Mouse (Mus musculus) intestine, postnatal 0 days (tissue): ENCODE measurements around the gene Prss33. TPM values are rescaled to one million over a fixed set of nuclear protein-coding genes. Genes with fewer than 3 reads are reported as not detected.

Source experiments
- ATAC-seq: fragments of 200-750 bp; cut with Nextera tagmentation; 2 replicates; pipeline ENCODE4 v1.8.0; 2017; ENCODE audit warnings: mild to moderate bottlenecking, moderate TSS enrichment, moderate library complexity
- H3K27ac ChIP-seq: fragments of 300-500 bp; sonication (generic); 2 replicates; pipeline ENCODE4 v1.5.1; 2014; ENCODE audit warnings: mild to moderate bottlenecking, low read depth, low read length, moderate library complexity
- H3K27me3 ChIP-seq: fragments of 300-500 bp; sonication (generic); replicated peaks from 2 replicates; pipeline ENCODE4 v1.6.1; 2014; ENCODE audit warnings: low read length, mixed read lengths; ENCODE audit not compliant: control insufficient read depth, insufficient read depth
- H3K36me3 ChIP-seq: fragments of 300-500 bp; sonication (generic); 2 replicates; pipeline ENCODE4 v1.6.1; 2014; ENCODE audit warnings: mild to moderate bottlenecking, moderate library complexity; ENCODE audit not compliant: control insufficient read depth, insufficient read depth
- H3K4me1 ChIP-seq: fragments of 300-500 bp; sonication (generic); replicated peaks from 2 replicates; pipeline ENCODE4 v1.6.1; 2014; ENCODE audit warnings: antibody characterized with exemption, low read length, mixed read lengths; ENCODE audit not compliant: control insufficient read depth, insufficient read depth
- H3K4me2 ChIP-seq: fragments of 300-500 bp; sonication (generic); replicated peaks from 2 replicates; pipeline ENCODE4 v1.6.1; 2014; ENCODE audit warnings: low read depth, mild to moderate bottlenecking, moderate library complexity
- H3K4me3 ChIP-seq: fragments of 300-500 bp; sonication (generic); 2 replicates; pipeline ENCODE4 v1.5.1; 2014; ENCODE audit warnings: low read depth, low read length
- H3K9ac ChIP-seq: fragments of 300-500 bp; sonication (generic); 2 replicates; pipeline ENCODE4 v1.6.1; 2014; ENCODE audit warnings: mild to moderate bottlenecking, low read depth, low read length
- H3K9me3 ChIP-seq: fragments of 300-500 bp; sonication (generic); 2 replicates; pipeline ENCODE4 v1.6.1; 2016; ENCODE audit warnings: mixed run types; ENCODE audit not compliant: control insufficient read depth
- CTCF ChIP-seq: sonication (generic); IDR thresholded peaks from 2 replicates; pipeline ENCODE4 v1.5.1; 2016; ENCODE audit warnings: low read depth, mild to moderate bottlenecking, control low read depth, antibody characterized with exemption, moderate library complexity
- WGBS: fragments of 180-500 bp; shearing (Covaris S2); extraction: QIAGEN DNeasy Blood & Tissue Kit; methylation state at CpG from one replicate; pipeline ENCODE4 v1.1.7; 2014; 5-methylcytosine and 5-hydroxymethylcytosine counted together
- polyA plus RNA-seq: library from polyadenylated mRNA; unstranded; fragments of >200 nt; fragmentation: Nextera tagmentation; extraction: Ambion mirVana; gene quantifications from 2 replicates; pipeline ENCODE4 v1.2.1, GENCODE M21; 2015

The Prss33 gene
- polyA plus RNA-seq, 1 experiment from 2014 or later: not detected

- WGBS: 86% methylated on average over 15 of the region's 15 CpGs
Measured at GRCm38 (mm10) chr17:23867756-23868155, 31.9 kb upstream of the Prss33 start, which contains the start of gene Prss21. Prss21 (plus strand) TSS chr17:23868056.

GRCm38 (mm10) chr17:23862926-23863325 is 27.1 kb upstream of the Prss33 start:
- Histone ChIP-seq H3K4me1 (no peaks in the 10 kb centered on the region), H3K9ac (no peak overlapping the region), H3K9me3 (no peaks in the 10 kb centered on the region), H3K27me3 (no peaks in the 10 kb centered on the region), H3K4me3 (no peak overlapping the region), H3K36me3 (no peaks in the 10 kb centered on the region), H3K4me2 (no peak overlapping the region), H3K27ac (no peak overlapping the region)
- no peak for ATAC-seq
- WGBS: 85% methylated on average over 4 of the region's 4 CpGs
- TF ChIP-seq CTCF: no peak

More at GRCm38 (mm10) chr17:23867756-23868155, 31.9 kb upstream of the Prss33 start, which contains the start of gene Prss21:
- Histone ChIP-seq H3K27ac (no peak within 1 kb of the TSS), H3K9me3 (no peaks in the 10 kb centered on the region), H3K27me3 (no peaks in the 10 kb centered on the region), H3K4me3 (no peak within 1 kb of the TSS), H3K4me1 (no peaks in the 10 kb centered on the region), H3K36me3 (no peaks in the 10 kb centered on the region), H3K4me2 (no peak within 1 kb of the TSS), H3K9ac (no peak within 1 kb of the TSS)
- TF ChIP-seq CTCF: no peak
- no peak for ATAC-seq

GRCm38 (mm10) chr17:23857913-23858312 is 22.1 kb upstream of the Prss33 start:
- H3K4me1 ChIP-seq: no peaks in the 10 kb centered on the region
- no peaks in the 10 kb centered on the region for H3K27me3 ChIP-seq
- H3K9ac ChIP-seq: no peak overlapping the region
- H3K4me3 ChIP-seq: no peak overlapping the region
- no peak overlapping the region for H3K27ac ChIP-seq
- 39% methylated on average over 2 of the region's 2 CpGs for WGBS
- no peak for ATAC-seq
- no peak for TF ChIP-seq CTCF
- H3K4me2 ChIP-seq: no peak overlapping the region
- H3K36me3 ChIP-seq: no peaks in the 10 kb centered on the region
- H3K9me3 ChIP-seq: no peaks in the 10 kb centered on the region

DNA sequence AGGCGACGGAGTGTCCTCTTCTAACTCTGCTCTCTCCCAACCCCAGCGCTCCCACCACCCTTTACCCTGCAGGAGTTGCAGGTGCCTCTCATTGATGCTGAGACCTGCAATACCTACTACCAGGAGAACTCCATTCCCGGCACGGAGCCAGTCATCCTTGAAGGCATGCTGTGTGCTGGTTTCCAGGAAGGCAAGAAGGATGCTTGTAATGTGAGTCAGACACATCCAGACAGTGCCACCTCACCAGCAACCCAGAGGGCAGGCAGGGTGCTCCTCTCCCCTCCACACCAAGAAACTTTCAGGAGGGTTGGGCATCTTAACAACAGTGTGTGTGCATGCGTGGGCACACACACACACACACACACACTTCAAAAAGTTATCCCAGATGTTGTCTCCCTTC is 21.3 kb upstream of the Prss33 start:
- 89% methylated on average over 6 of the region's 6 CpGs for WGBS
- ATAC-seq: no peak
- no peaks in the 10 kb centered on the region for H3K36me3 ChIP-seq

GRCm38 (mm10) chr17:23854229-23854765 is 18.4 kb upstream of the Prss33 start:
- no peaks in the 10 kb centered on the region for H3K9me3 ChIP-seq
- TF ChIP-seq CTCF: no peak
- H3K4me1 ChIP-seq: no peaks in the 10 kb centered on the region
- no peak overlapping the region for H3K27ac ChIP-seq
- no peaks in the 10 kb centered on the region for H3K27me3 ChIP-seq
- peak overlapping the region; percentile 14; the same call in 1 of the 2 replicates for H3K4me2 ChIP-seq
- 74% methylated on average over 10 of the region's 10 CpGs for WGBS
- no peaks in the 10 kb centered on the region for H3K36me3 ChIP-seq
- H3K9ac ChIP-seq: no peak overlapping the region
- no peak for ATAC-seq
- H3K4me3 ChIP-seq: no peak overlapping the region

More for the DNA sequence above, 21.3 kb upstream of the Prss33 start:
- no peak for TF ChIP-seq CTCF
- no peaks in the 10 kb centered on the region for H3K4me1 ChIP-seq
- no peaks in the 10 kb centered on the region for H3K9me3 ChIP-seq
- no peak overlapping the region for H3K27ac ChIP-seq
- no peak overlapping the region for H3K4me2 ChIP-seq
- H3K9ac ChIP-seq: no peak overlapping the region
- H3K27me3 ChIP-seq: no peaks in the 10 kb centered on the region
- H3K4me3 ChIP-seq: no peak overlapping the region

GRCm38 (mm10) chr17:23853292-23853691 is 17.4 kb upstream of the Prss33 start:
- Histone ChIP-seq H3K27ac (peak overlapping the region; percentile 57; the same call in 1 of the 2 replicates), H3K4me1 (no peaks in the 10 kb centered on the region), H3K27me3 (no peaks in the 10 kb centered on the region), H3K4me2 (peak overlapping the region; percentile 14), H3K9me3 (no peaks in the 10 kb centered on the region), H3K9ac (no peak overlapping the region), H3K4me3 (no peak overlapping the region), H3K36me3 (no peaks in the 10 kb centered on the region)
- peak; percentile 87 for TF ChIP-seq CTCF
- WGBS: 36% methylated on average over 5 of the region's 5 CpGs
- ATAC-seq: peak; percentile 30; the same call in 1 of the 2 replicates
